Mouse (Mus musculus) ES-Bruce4 (cell line): ENCODE results near the gene Muc5b.

ENCODE experiments used
- CTCF ChIP-seq: IDR thresholded peaks from one replicate; pipeline ENCODE4 v1.8.1; 2011; ENCODE audit warnings: low read depth, low read length
- EP300 ChIP-seq: IDR thresholded peaks from 2 replicates; pipeline ENCODE4 v1.6.1; 2011; ENCODE audit warnings: low read depth, low read length; ENCODE audit not compliant: insufficient read depth
- POLR2A ChIP-seq: IDR thresholded peaks from one replicate; pipeline ENCODE4 v1.8.1; 2011; ENCODE audit warnings: low read length; ENCODE audit not compliant: insufficient read depth

DNA sequence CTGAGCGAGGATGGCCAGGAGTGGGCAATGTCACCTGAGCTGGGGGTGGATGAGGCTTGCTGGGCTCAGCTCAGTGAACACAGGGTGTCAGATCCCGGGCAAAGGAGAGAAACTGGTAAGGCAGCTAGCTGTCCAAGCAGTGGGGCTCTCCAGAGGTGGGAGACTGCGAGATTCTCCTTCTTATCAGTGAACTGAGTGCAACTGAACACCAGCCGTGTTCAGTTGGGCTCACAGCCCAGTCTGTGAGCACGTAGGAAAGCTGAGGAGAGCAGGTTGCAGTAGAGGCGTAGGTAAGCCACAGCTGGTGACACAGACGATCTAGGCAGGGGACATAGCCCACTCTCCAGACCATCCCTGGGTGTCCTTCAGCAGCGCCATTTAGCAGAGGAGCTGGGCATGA, 2.4 kb upstream of the Muc5b start:
- no peak for TF ChIP-seq CTCF
- TF ChIP-seq EP300 = no peak
- no peak for TF ChIP-seq POLR2A
